Mouse (Mus musculus): ENCODE data around the gene Sptb.

Sptb gene

DNA sequence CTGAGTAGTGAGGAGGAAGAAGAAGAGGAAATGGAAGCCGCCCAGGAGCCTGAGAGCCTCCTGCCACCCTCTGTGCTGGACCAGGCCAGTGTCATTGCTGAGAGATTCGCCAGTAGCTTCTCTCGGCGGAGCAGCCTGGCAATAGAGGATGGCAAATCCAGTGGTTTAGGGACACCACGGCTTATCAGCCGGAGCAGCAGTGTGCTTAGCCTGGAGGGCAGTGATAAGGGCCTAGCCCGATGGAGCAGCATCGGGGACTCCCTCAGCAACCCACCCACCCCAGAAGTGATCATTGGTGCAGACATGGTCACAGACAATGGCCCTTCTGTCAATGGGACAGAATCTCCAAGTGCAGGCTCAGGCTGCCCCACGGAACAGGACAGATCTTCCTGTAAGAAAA is 134.3 kb downstream of the Sptb start:
- DNase-seq (ENCODE audit: low read depth): no peak

GRCm38 (mm10) chr12:76574815-76575214 is 135.5 kb downstream of the Sptb start:
- DNase-seq (ENCODE audit: low read depth): no peak

DNA sequence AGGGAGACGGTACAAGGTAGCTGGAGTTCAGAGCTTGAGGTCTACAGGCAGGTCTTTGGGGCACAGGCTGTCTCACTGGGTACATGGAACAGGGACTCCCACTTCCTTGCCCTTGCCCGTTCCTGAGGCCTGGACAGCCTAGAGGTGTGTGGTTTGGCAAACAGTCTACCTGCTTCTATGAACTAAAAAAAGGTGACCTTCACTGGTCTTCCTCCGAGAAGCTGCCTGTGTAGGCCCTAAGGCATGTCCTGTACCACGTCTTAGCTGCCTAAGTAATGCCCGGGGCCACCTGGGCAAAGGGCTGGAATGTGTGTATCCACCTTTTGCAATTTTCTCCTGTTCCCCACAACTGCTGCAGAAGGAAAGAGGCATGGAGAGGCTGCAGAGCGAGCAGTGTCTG is 137.0 kb downstream of the Sptb start:
- no peak for DNase-seq (ENCODE audit: low read depth)

- DNase-seq (ENCODE audit: low read depth): no peak
Measured at GRCm38 (mm10) chr12:76572261-76573251, 137.8 kb downstream of the Sptb start.

GRCm38 (mm10) chr12:76571266-76571665 is 139.1 kb downstream of the Sptb start:
- no peak for DNase-seq (ENCODE audit: low read depth)

GRCm38 (mm10) chr12:76570221-76570940 is 140.0 kb downstream of the Sptb start:
- no peak for DNase-seq (ENCODE audit: low read depth)

DNA sequence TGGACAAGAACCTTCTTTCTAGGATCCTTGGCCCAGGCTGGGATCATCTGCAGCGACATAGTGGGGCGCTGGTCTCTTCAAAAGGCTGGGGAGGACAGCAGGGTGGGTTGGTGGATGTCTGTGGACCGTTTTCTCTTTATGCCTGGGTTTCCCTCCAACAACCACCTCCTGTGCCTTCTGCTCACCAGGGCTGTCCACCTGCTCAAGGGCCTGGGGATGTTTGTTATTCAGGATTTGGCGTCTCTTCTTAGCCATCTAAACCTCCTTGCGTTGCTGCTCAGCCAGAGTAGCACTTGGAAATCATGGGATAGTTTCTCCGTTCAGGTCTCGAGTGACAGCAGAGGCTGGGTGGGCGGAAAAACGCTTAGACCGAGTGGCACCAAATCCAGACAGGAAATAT is 144.1 kb downstream of the Sptb start:
- DNase-seq (ENCODE audit: low read depth): no peak

GRCm38 (mm10) chr12:76562196-76562595 is 148.2 kb downstream of the Sptb start:
- no peak for DNase-seq (ENCODE audit: low read depth)

DNA sequence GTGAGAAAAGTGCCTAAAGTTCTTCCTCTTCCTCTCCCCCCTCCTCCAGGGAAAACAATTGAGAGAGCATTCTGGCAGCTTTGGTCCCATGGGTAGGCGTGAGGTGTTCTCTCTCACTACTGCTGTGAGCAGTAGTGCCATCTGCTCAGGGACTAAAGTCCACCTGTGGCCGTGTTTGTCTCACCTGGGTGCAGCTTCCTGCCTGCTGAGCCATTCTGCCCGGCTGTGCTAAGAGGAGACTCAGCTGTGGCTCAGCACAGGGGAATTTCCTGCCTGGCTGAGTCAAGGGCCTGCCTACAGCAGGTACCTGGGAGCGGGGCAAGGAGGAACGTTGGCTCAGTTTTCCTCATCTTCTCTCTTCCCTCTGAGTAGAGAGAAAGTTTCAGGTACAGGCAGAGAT is 152.1 kb downstream of the Sptb start:
- DNase-seq (ENCODE audit: low read depth): no peak

GRCm38 (mm10) chr12:76556745-76557389 is 153.5 kb downstream of the Sptb start:
- DNase-seq (ENCODE audit: low read depth): no peak

- no peak for DNase-seq (ENCODE audit: low read depth)
Measured at GRCm38 (mm10) chr12:76556187-76556586, 154.2 kb downstream of the Sptb start.

DNA sequence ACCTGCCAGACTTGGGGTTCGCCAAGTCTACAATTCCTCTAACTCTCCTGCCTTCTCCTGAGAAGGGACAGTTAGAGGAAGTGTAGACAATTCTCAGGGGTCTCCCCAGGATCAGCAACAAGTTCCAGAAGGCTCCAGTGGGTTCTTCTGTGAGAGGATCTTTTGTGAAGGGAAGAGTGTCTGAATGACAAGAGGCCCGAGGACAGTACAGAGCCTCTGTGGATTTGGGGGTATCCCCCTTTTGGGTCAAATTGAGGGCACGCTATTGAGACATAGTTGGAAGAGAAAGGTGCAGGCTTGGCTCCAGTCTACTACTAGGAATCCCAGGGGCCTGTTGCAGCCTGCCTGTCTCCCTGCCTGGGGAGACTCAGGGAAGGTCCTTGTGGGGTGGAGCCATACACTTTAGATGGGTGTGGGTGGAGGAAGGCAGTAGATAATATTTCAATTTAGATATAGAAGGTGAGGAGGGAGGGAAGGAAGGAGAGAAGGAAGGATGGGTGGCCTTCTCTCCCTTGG is 155.4 kb downstream of the Sptb start:
- no peak for DNase-seq (ENCODE audit: low read depth)

GRCm38 (mm10) chr12:76554392-76554791 is 156.0 kb downstream of the Sptb start:
- DNase-seq (ENCODE audit: low read depth): no peak

DNA sequence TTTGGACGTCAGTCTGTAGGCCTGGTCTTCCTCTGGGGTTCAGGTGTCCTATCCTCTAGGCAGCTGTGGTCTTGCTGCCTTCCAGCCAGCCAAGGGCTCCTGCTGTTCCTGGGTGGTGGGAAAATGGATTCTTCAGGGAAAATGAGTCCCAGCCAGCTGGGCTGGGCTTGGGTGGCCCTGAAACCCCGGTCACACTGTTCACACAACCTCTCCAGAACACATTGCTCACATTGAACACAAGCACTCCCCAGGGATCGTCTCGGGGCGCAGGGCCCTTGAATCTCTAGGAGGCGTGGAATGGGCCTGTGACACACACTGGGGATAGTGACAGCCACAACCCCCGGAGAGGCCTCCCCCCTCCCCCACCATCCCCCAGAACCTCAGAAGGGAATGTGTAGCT is 156.4 kb downstream of the Sptb start:
- DNase-seq (ENCODE audit: low read depth): no peak

GRCm38 (mm10) chr12:76552958-76553357 is 157.4 kb downstream of the Sptb start:
- no peak for DNase-seq (ENCODE audit: low read depth)

DNA sequence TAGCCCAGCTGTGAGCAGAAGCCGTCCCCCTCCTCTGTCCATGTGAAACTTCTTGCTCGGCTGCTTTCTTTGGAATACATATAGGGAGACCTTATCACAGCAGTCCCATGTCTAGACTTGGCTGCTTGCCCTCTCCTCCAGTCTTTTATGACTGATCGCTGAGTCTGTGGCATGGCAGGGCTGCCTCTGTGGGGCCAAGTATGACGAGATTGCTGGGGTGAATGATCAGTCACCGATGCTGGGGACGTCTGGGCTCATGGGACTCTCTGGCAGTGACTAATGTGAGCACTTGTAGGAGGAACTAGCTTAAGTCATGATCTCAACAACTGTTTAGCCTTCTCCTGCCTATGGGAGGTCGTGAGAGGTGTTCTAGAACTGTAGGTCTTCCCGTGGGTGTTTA is 158.0 kb downstream of the Sptb start:
- DNase-seq (ENCODE audit: low read depth): no peak

DNA sequence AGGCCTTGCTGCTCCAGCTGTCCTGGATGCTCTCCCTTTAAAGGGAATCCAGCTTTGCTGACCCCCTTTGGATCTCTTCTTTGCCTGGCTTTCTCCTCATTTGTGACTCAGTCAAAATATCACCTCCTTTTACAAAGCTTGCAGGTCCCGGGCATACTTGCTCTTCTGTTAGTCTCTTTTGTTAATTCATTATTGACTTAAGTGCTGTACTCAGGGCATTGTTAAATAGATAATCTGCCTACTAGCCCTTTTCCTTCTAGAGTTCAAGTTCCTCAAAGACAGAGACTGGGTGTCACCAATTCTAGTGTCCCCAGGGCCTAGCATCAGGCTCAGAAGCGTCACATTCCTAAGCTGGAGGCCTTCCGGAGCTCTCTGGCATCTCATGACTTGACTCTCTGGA is 161.1 kb downstream of the Sptb start:
- no peak for DNase-seq (ENCODE audit: low read depth)

- no peak for DNase-seq (ENCODE audit: low read depth)
Measured at GRCm38 (mm10) chr12:76548082-76548423, 162.3 kb downstream of the Sptb start.

DNA sequence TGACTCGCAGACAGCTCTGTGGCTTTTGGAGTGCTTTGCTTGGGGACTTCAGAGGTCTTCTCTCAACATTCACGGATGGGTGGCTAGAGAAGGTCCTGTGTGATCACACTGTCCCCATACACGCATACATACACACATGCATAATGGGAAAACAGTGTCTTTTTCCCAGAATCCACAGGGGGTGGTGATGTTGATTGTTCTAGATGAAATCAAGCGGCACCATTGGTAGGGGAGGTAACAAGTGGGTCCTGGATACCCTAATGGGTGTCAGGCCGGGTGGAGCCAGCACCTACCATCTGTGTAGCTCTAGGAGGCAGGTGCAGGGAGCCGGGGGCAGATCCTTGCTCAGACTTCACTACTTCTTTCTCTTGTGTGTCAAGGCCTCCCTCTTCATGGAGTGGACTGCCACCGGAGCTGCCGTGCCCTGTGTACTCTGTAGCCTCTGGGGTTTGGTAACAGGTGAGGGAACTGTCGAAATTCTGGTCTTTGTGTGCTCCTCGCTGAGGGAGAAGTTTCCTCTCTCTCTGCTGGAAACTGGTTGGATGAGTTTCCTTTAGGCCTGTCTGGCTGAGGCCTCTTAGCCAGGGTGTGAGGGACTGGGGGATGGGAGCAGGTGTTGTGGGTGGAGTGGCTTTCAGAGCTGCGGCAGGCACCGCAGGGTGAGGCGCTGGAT is 162.8 kb downstream of the Sptb start:
- no peak for DNase-seq (ENCODE audit: low read depth)

- no peak for DNase-seq (ENCODE audit: low read depth)
Measured at GRCm38 (mm10) chr12:76546383-76547276, 163.7 kb downstream of the Sptb start.

- no peak for DNase-seq (ENCODE audit: low read depth)
Measured at GRCm38 (mm10) chr12:76545786-76546370, 164.5 kb downstream of the Sptb start.

Data from c-Kit-positive CD71-negative TER-119-negative erythroid progenitor cells, embryonic 14.5 days (primary cell).